Mouse (Mus musculus): Measurements from ENCODE around the gene R3hdm2. TPM values are rescaled to one million over a fixed set of nuclear protein-coding genes. Genes with fewer than 3 reads are reported as not detected.
A peak's percentile ranks its signal among the peaks of the same experiment; 100 is the strongest.

R3hdm2 gene
- total RNA-seq (2017) = 46.5 and 126 TPM in 2 replicates

DNA sequence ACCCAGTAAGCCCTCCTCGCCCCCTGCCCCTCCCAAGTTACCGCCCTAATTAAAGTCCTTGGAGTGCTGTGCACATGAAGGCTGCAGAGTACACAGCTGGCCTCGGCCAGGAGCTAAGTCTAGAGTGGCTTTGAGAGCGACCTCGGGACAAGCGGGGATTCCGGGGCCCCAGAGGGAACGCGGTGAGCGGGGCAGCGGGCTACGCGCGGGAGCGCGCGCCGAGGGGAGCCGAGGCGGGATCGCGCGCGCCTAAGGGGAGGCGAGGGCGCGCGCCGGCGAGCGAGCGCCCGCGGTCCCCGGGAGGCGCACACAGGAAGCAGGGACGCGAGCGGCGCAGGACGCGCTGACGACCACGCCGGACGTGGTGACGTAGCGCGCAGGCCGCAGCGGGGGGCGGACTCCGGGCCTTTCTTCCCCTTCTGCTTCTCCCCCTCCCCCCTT lies at the start of gene R3hdm2:
TSS of gene R3hdm2 (plus strand) at position 77 of the 441 bp plus-strand sequence.
- peak; percentile 93 for ATAC-seq (replicated peaks; ENCODE audit: low read depth, poor library complexity, severe bottlenecking)

DNA sequence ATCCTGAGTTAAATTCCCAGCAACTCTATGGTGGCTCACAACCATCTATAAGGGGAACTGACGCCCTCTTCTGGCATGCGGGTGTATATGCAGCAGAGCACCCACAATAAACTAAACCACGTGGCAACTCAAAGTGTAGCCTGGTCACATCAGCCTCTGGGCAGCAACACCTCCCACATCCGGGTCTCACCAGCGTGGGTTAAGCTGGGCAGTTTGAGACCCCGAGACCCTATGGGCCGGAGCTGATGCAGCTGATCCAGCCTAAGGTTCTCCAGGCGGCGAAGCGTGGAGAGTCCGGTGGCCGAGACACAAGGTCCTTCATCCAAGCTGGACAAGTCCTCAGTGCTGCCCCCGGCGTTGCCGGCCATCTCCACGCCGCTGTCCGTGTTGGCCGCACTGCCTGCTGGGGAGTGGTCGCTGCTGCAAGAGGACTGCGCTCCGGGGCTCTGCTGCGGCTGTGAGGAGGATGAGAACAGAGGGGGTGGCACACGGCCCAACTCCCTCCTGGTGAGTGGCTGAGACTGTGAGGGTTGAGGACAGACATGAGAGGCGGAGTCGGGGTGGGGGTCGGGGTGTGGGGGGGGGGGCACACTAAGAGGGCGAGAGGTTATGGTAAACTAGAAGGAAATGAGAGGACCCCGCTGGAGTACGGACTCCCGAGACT lies 47.8 kb upstream of the R3hdm2 start:
- no peak for ATAC-seq (replicated peaks; ENCODE audit: low read depth, poor library complexity, severe bottlenecking)

DNA sequence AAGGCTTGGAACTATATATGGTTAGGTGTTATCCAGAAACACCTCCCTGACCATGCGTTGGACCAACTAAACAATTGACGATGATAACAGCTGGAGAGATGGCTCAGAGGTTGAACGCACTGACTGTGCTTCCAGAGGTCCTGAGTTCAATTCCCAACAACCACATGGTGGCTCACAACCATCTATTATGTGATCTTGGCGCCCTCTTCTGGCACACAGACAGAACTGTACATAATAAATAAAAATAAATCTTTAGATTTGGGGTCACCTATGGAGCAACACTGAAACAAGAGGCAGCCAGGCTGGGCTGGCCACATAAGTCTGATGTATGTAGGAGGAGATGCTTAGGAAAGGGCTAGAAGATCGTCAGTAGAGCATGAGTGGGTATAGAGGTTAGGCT lies 47.0 kb upstream of the R3hdm2 start:
- ATAC-seq (replicated peaks; ENCODE audit: low read depth, poor library complexity, severe bottlenecking) = peak; percentile 26; the same call in 1 of the 2 replicates

DNA sequence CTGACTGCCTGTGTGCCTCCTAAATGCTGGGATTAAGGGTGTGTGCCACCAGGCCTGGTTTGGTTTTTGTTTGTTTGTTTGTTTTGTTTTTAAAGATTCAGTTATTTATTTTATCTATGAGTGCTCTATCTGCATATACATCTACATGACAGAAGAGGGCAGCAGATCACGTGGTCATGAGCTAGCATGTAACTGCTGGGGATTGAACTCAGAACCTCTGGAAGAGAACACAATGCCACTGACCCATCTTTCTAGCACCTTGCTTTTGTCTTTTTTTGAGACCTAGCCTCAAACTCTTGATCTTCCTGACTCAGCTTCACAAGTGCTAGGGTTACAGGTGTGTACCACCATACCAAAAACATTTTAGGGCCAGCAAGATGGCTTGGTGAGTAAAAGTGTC lies 44.9 kb upstream of the R3hdm2 start:
- ATAC-seq (replicated peaks; ENCODE audit: low read depth, poor library complexity, severe bottlenecking) = no peak

DNA sequence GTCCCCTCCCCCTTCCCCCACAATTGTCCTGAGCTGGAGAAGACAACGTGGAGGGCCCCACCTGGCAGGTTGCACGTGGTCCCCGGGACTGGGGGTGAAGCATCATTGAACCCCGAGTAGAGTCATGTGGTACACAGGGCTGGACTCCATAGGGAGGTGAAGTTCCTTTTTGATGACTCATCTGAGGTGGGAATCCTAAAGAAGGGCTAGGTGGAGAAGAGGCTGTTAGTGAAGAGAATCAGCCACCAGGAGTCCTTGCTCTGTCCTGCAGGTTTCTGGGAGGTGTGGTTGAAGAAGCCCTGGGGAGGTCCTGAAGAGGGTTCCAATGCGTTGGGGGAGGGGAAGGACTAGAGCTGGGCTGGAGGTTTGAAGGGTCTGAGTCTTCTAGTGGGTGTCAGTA lies 43.2 kb upstream of the R3hdm2 start:
- no peak for ATAC-seq (replicated peaks; ENCODE audit: low read depth, poor library complexity, severe bottlenecking)

DNA sequence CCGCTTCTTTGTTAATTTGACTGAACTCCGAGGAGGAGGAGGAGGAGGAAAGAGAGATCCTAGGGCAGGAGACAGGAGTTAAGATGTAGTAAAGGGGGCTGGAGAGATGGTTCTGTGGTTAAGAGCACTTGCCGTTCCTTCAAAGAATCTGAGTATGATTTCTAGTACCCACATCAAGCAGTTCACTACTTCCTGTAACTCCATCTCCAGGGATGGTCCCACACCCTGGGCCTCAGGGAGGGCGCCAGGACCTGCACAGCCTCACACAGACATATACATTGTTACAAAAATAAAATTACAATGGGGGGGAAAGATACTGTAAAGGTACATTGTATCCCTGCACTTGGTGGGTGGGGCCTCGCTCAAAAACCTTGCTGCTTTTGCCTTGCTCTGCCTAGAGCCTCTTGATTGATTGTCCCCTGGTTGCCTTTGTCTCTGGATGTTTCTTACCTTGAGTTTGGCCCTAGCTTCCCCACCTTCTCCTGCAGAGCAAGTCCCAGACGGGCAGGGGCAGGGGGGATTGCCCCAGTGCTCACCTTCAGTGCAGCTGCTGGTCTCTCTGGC lies 42.5 kb upstream of the R3hdm2 start:
- no peak for ATAC-seq (replicated peaks; ENCODE audit: low read depth, poor library complexity, severe bottlenecking)

DNA sequence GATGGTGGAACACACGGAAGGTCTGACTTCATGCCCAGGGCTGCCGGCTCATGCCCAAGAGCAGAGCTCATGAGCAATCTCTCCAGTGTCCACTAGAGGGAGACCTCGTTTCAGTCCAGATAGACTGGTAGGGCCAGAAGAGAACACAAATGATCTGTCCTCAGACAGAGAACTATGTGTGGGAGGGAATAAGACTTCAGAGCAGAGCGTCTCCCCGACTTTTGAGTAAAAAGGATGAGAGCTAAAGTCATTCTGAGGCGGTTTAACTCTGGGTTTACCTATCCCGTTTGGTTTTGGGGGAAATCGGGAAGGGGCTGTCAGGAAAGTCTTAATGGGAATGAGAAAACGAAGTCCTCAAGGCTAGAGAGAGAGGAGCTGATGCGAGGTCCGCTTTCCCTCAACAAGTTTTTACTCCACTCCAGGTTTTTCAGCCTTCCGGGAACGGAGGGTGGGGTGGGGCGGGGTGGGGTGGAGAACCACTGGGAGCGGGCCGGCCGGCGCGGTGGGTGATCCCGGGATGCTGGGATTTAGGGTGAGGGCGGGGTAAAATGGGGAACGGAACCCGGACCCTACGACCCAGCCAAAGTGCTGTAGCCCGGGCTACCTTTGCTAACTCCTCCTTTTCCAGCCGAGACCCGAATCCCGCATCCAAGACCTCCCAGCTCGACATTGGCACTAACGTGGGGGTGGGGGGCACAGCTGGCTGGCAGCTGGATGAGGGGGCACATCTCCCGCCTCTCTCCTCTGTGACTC lies 41.0 kb upstream of the R3hdm2 start:
- peak; percentile 80 for ATAC-seq (replicated peaks; ENCODE audit: low read depth, poor library complexity, severe bottlenecking)

DNA sequence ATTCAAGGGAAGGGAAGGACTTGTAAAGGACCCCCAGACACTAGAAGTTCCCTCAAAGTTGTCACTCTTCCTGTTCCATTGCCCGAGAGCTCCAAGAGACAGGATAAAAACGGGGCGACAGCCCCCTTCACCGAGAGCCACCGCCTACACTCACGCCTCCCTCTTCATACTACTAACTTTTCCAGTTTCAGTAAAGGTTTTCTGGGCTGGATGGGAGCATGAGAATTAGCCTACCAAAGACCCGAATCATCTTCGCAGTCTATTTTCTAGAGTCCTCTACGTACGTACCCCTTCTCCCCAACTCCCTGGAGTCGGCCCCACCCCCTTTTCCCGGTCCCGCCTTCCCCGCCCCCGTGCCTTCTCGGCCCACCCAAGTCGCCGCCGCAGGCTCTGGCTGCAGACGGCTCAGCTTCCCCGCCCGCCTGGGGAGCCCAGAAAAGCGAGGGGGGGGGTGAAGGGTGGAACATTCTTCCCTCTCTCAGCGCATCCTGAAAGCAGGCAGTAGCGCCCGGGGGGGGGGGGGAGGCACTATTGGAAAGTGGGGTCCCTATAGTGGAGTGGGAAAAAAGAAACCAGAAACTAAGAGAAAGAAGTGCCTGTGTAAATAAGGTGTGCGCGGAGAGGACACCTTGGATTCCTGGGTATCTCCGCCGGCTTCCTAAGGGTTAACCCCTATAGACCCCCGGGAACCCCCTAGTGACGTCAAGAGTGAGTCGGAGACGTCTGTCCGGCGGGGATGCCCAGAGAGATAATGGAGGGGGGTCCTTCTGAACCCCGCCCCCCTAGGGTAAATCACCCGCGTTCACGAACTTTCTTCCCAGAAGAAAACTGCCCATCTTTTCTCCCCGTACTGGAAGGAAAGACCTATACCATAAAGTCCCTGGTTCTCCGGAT lies 40.2 kb upstream of the R3hdm2 start:
- ATAC-seq (replicated peaks; ENCODE audit: low read depth, poor library complexity, severe bottlenecking) = 0 out of 2 replicates have a peak, but pooled peaks have one; percentile 5

DNA sequence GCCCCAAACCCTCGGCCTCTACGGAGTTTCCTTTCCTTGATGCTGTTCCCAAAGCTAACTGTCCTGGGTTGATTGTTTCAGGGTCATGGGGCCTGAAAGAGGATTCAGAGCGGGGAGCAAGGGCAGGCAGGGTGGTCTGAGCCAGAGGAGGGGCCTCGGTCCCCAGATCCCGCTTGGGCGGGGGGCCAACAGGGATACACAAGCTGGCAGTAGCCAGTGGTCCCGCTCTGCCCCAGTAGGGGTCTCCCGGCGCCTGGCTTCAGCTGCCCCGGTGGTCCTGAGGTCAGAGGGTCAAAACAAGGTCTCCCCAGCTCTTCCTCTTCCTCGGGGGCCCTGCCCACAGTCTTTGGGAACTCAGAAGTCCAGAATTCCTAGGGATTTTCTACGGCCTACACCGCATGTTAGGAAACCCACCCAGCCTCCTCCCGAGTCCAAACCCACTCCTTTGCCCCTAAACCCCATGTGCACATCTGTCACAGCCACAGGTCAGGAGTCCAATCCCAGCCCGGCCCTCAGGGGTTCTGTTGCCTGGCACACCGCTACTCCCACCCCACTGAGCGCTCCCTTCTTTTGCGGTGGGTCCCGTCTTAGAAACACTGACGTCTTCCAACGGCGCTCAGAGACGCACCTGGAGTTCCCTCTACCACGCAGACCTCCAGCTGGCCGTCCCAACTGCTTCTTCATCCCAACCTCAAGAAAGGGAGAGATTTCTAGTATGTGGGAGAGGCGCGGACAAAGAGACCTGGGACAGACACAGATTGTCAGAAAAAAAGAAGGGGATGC lies 39.4 kb upstream of the R3hdm2 start:
- ATAC-seq (replicated peaks; ENCODE audit: low read depth, poor library complexity, severe bottlenecking) = no peak

DNA sequence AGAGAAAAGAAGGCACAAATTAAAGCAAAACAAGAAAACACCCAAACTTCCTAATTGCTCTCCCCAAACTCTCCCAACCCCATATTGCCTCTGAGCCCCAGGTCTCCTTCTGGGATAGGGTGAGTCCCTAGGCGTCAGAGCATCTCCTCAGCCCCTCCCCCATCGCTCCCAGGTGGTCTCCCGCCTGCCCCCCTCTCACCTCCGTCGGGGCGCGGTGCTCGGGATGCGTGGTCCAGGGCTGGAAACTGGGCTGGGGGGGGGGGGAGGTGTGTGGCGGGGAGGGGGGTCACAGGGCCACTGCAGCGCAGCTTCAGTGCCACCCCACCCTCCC lies 38.8 kb upstream of the R3hdm2 start:
- ATAC-seq (replicated peaks; ENCODE audit: low read depth, poor library complexity, severe bottlenecking) = no peak

DNA sequence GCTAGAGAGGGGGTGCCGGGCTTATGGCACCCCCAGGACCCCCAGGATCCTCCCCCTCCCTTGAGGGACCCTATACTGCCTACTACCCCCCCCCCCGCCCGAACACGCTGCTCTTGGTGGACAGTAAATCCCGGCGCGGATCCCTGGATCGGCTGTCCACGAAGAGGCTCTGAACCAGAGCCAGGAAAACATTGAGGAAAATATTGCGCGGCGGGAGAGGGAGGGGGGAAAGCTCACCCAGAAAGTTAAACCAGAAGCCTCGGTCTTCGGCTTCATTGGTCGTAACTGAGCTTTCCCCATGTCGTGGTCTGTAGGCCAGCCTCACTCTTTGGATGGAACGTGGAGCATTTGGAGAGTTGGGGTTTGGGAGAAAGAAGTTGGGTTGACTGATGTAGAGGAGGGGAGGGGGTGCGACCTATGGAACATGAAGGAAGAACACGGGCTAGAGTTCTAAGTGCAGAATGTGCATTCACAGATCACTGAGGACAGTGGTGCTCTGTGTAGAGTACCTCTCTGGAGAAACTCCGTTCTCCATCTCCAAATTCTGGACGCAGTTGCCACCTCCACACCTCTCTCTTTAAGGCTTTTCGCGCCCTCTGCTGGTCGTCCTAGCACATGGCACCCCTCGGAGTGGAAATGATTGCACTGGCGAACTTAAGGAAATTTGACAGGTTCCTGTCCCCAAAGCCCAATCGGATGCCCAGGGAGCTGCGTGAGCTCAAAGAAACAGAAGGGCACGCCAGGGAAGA lies 38.1 kb upstream of the R3hdm2 start, which contains the start of gene Gli1:
TSS of gene Gli1 (minus strand) at position 84 of the 749 bp plus-strand sequence.
- ATAC-seq (replicated peaks; ENCODE audit: low read depth, poor library complexity, severe bottlenecking) = peak; percentile 67

DNA sequence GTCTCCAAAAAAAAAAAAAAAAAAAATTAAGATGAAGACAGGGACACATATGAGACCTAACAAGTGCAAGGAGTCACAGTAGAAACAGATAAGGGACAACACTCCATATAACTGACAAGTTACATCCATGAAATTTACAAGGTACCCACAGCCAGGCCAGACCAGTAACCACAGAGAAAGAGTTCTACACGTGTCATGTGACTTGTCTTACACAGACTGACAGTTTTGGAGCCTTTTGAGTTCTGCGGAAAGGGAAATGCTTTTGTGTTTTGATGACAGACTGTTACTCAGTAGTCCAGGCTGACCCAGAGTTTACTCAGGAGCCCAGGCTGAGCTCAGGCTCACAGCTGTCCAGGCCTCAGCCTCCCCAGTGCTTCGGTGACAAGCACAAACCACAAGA lies 37.1 kb upstream of the R3hdm2 start:
- no peak for ATAC-seq (replicated peaks; ENCODE audit: low read depth, poor library complexity, severe bottlenecking)

DNA sequence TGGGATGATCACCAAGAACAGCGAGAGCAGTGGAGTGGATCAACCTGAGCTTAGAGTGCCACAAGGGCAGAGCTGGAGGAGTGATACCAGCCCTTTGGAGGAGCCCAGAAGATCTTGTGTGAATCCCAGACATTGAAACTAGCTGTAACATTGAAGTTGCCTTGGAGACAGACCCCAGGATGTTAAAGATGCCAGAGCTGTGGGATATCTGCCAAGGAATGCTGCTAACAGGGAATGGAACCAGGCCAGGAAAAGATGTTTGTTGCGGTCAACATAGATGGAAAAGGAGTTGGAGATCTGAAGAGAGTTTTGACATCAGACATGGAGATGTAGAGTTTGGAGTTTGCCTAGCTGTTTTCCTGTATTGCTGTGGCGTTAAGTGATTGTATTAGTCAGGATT lies 34.0 kb upstream of the R3hdm2 start:
- ATAC-seq (replicated peaks; ENCODE audit: low read depth, poor library complexity, severe bottlenecking) = no peak

DNA sequence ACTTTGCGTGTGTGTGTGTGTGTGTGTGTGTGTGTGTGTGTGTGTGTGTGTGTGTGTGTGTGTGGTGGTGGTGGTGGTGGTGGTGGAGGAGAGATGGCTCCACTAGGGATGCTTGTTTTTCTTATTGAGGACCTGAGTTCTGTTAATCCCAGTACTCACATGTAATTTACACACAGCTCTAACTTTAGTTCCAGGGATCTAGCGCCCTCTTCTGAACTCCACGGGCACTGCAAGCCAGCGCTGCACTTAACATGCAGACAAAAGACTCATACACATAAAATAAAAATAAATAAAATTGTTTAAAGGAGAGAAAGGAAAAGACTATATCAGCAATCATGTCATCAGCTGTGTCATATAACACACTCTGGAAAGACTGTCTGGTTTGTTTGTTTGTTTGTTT lies 31.2 kb upstream of the R3hdm2 start:
- no peak for ATAC-seq (replicated peaks; ENCODE audit: low read depth, poor library complexity, severe bottlenecking)

DNA sequence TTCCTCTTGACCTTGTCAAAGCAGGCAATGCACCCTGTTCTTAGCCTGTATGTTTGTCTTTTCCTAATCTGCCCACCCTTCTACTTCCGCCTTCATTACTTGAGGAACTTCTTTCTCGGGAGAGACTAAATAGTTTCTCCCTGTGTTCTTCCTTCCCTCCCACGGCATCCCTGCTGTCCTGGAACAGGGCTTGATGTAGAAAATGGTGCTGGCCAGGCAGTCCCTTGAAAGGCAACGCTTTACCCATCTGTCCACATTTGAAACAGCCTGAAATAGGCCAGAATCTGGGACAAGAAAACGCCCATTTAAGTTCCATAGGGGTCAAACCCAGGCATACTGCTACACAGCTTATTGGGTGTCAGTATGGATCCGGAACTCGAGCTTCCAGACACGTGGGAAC lies 30.3 kb upstream of the R3hdm2 start:
- ATAC-seq (replicated peaks; ENCODE audit: low read depth, poor library complexity, severe bottlenecking) = no peak

DNA sequence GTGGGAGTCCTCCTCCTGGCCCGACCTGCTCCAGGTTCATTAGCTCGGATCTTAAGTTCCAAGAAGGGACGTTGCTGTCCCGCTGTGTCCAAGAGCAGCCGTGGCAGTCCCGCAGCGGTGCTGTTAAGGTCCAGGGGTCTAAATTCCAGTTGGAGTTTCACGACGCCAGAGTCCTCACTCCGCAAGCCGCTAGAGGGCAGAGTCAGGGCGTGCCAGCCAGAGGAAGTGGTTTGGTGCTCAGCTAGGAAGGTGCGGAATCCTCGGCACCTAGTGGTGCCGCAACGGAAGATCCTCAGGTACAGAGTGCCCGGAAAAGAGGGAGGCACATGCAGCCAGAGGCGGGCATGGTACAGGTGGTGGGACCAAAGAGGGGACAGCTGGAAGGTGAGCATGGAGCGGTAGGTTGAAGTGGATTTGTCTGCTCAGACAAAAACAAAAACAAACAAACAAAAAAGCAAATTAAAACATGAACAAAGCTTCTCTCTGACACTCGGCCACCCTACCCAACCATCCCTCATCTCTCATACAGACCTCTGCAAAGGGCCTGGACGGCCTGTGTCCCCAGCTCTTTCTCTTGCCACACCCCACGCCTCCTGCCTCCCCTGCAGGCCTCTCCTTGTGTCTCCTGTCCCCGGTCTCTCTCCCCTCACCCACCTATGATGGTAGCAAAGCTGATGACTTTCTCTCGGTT lies 29.4 kb upstream of the R3hdm2 start:
- peak; percentile 89 for ATAC-seq (replicated peaks; ENCODE audit: low read depth, poor library complexity, severe bottlenecking)

DNA sequence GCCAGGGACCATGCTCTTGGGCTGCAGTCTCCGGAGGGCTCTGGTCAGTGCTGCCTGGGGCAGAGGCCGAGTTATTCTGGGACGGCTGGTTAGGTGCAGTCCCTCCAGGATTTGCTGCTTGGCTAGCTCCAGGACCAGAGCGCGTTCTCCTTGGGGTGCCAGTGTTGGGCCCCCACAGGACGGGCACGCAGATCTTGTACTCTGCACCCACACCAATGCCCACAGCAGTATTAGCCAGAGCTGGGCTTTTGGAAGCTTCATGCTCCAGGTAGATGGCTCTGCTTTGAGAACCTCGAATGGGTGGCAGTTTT lies 28.9 kb upstream of the R3hdm2 start:
- ATAC-seq (replicated peaks; ENCODE audit: low read depth, poor library complexity, severe bottlenecking) = no peak

DNA sequence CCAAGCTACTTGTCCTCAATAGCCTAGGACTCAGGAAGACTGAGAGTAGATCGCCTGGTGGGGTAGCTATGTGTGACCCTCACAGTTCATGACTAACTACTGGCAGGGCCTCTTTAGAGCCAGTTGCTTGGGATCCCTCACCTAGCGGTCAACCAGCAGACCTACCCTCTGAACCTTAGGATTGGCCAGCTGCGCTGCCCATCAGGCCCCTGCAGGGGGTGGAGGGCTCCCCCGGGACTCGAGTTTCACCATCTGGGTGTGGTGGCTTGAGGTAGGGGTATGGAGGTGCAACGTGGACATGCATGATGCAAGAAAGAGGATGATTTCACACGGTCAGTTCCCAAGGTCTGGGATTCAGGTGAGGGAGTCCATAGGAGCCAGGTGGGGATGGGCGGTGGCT lies 28.4 kb upstream of the R3hdm2 start:
- no peak for ATAC-seq (replicated peaks; ENCODE audit: low read depth, poor library complexity, severe bottlenecking)

DNA sequence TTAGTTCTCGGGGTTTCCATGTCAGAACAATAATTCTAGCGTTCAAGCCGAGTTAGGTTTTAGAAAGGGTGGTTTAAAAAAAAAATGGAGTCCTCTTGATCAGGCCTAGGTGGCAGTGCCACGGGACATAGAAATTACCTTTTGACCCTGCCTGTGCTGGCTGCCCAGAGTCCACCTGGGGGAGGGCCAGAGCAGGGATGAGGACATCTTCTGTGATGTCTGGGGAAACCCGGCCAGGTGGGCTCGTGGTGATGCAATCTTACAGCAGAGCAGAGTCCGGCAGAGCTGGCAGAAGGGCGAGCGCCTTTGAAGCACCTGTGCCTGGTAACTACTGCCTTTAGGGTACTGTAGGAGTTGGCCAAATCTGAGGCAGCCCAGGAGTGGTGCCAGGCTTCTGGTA lies 27.9 kb upstream of the R3hdm2 start:
- ATAC-seq (replicated peaks; ENCODE audit: low read depth, poor library complexity, severe bottlenecking) = no peak

All from common myeloid progenitor, adult 5-6 weeks (primary cell).